Mouse (Mus musculus) hindbrain, embryonic 14.5 days (tissue): Measurements from ENCODE around the gene C2cd6. TPM values are rescaled to one million over a fixed set of nuclear protein-coding genes. Genes with fewer than 3 reads are reported as not detected.
A peak's percentile ranks its signal among the peaks of the same experiment; 100 is the strongest.

Experiments used
- ATAC-seq: fragments of 200-750 bp; cut with Nextera tagmentation; 2 replicates; pipeline ENCODE4 v1.8.0; 2017; ENCODE audit warnings: moderate number of reproducible peaks, mild to moderate bottlenecking, moderate TSS enrichment, moderate library complexity; ENCODE audit not compliant: low FRiP score
- DNase-seq: peaks from one replicate; pipeline ENCODE4 v3.0.0-alpha.2; 2015; ENCODE audit warnings: low spot score
- H3K27ac ChIP-seq: fragments of 300-500 bp; sonication (generic); 2 replicates; pipeline ENCODE4 v1.5.1; 2014; ENCODE audit warnings: mild to moderate bottlenecking, moderate library complexity
- H3K27me3 ChIP-seq: fragments of 300-500 bp; sonication (generic); 2 replicates; pipeline ENCODE4 v1.6.1; 2014; ENCODE audit warnings: mild to moderate bottlenecking, low read length, mixed read lengths; ENCODE audit not compliant: control insufficient read depth, insufficient read depth
- H3K36me3 ChIP-seq: fragments of 300-500 bp; sonication (generic); replicated peaks from 2 replicates; pipeline ENCODE4 v1.6.1; 2014; ENCODE audit not compliant: control insufficient read depth, insufficient read depth
- H3K4me1 ChIP-seq: fragments of 300-500 bp; sonication (generic); replicated peaks from 2 replicates; pipeline ENCODE4 v1.6.1; 2014; ENCODE audit warnings: antibody characterized with exemption, low read length, mixed read lengths; ENCODE audit not compliant: control insufficient read depth, insufficient read depth
- H3K4me2 ChIP-seq: fragments of 300-500 bp; sonication (generic); replicated peaks from 2 replicates; pipeline ENCODE4 v1.6.1; 2014; ENCODE audit warnings: mild to moderate bottlenecking, moderate library complexity
- H3K4me3 ChIP-seq: fragments of 300-500 bp; sonication (generic); replicated peaks from 2 replicates; pipeline ENCODE4 v1.5.1; 2014; ENCODE audit warnings: mild to moderate bottlenecking, low read length
- H3K9ac ChIP-seq: fragments of 300-500 bp; sonication (generic); 2 replicates; pipeline ENCODE4 v1.6.1; 2014
- H3K9me3 ChIP-seq: fragments of 300-500 bp; sonication (generic); 2 replicates; pipeline ENCODE4 v1.6.1; 2016; ENCODE audit warnings: low read length; ENCODE audit not compliant: control insufficient read depth
- WGBS: fragments of 180-500 bp; shearing (Covaris S2); extraction: QIAGEN DNeasy Blood & Tissue Kit; methylation state at CpG from one replicate; pipeline ENCODE4 v1.1.7; 2014; 5-methylcytosine and 5-hydroxymethylcytosine counted together
- polyA plus RNA-seq: library from polyadenylated mRNA; unstranded; fragments of >200 nt; fragmentation: Nextera tagmentation; extraction: Ambion mirVana; gene quantifications from 2 replicates; pipeline ENCODE4 v1.2.1, GENCODE M21; 2014

C2cd6 gene
- 4.5 TPM in 1 of 2 replicates, not detected in the other for polyA plus RNA-seq

DNA sequence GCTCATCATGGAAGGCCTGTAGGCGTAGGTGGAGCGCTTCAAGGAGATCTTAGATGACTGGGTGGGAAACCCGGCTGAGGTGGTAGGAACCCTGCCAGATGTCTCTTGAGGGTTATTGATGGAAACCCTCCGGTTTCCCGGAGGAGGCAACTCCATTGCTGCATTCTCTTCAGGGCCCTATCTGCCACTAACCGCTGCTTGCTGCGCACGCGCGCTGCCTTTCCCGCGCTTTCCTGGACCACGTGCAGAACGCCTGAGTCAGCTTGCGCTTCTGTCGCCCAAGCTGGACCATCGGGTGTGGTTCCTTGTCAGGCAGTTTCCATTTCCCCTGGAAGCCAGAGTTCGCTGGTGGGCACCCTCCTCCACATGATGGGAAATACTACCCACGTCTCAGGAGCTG is at the start of gene C2cd6:
C2cd6 (minus strand) TSS at position 196 of the 400 bp plus-strand sequence.
- 93% methylated on average over 19 of the region's 19 CpGs for WGBS
- no peak for ATAC-seq

DNA sequence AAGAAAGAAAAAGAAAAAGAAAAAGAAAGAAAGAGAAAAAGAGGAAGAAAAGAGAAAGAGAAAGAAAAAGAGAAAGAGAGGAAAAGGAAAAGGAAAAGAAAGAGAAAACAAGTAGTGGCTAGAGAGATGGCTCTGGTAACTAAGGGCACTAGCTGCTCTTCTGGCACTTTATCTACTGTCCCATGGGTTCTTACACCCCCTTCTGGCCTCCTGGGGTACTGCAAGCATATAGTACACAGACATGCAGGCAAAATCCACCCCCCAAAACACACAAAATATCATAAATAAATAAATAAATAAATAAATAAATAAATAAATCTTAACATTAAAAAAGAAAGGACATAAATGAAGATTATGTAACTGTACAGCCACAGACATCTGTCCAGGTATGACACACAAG is 48.1 kb upstream of the C2cd6 start:
- H3K36me3 ChIP-seq, result no peaks in the 10 kb centered on the region

More for the DNA sequence above, at the start of gene C2cd6:
- H3K36me3 ChIP-seq, result 0 out of 2 replicates have a peak, but pooled peaks cover 10% of the 10 kb centered on the region
- H3K9ac ChIP-seq, result no peak within 1 kb of the TSS
- DNase-seq, result no peak
- no peaks in the 10 kb centered on the region for H3K27me3 ChIP-seq
- no peaks in the 10 kb centered on the region for H3K4me1 ChIP-seq
- H3K4me2 ChIP-seq, result no peak within 1 kb of the TSS
- no peak within 1 kb of the TSS for H3K27ac ChIP-seq
- no peak within 1 kb of the TSS for H3K4me3 ChIP-seq
- no peaks in the 10 kb centered on the region for H3K9me3 ChIP-seq

DNA sequence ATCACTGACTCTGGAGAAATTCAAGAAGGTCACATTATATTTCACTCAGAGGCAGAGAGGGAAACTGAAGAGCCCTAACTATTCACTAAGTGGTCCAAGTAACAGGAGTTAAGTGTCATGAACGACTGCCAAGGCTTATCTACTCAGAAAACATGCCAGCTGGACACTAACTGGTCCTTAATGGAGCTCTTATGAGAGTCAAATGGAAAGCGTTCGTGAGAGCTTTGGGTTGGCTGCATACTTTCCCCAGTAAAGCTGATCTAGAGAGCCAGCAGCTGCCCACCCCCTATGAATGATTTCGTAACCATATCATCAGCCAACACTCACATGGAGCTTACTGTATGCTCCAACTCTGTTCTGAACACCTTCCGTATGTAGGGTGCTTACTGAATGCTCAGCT is 39.7 kb upstream of the C2cd6 start:
- no peak overlapping the region for H3K9ac ChIP-seq
- no peaks in the 10 kb centered on the region for H3K9me3 ChIP-seq
- no peak overlapping the region for H3K4me2 ChIP-seq
- WGBS, result 85% methylated on average over 5 of the region's 5 CpGs
- no peak overlapping the region for H3K27ac ChIP-seq
- H3K27me3 ChIP-seq, result no peaks in the 10 kb centered on the region
- H3K4me3 ChIP-seq, result no peak overlapping the region
- ATAC-seq (no peak), DNase-seq (no peak)
- no peaks in the 10 kb centered on the region for H3K36me3 ChIP-seq
- H3K4me1 ChIP-seq, result no peaks in the 10 kb centered on the region

More for the DNA sequence above, 48.1 kb upstream of the C2cd6 start:
- Histone ChIP-seq H3K4me3 (no peak overlapping the region), H3K4me2 (no peak overlapping the region), H3K27ac (no peak overlapping the region), H3K27me3 (no peaks in the 10 kb centered on the region), H3K4me1 (no peaks in the 10 kb centered on the region), H3K9ac (no peak overlapping the region), H3K9me3 (no peaks in the 10 kb centered on the region)
- ATAC-seq (no peak), DNase-seq (peak; percentile 58)

DNA sequence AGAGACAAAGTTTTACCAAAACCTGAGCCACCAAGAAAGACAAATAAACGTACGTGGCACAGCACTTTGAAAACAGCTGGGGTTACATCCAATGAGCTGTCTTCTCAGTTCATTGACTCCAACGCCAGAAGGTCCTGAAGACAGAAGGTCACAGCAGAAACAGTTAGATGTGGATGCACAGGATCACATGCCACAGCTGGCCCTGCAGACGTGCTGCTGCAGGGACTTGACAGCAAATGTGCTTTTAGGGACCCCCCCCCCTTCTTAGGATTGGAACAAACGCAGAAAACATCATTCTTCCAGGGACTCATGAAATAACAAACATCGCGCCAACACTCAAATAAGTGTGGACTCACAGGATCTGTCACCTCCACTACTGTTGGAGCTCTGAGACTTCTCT is 34.2 kb upstream of the C2cd6 start:
- no peak overlapping the region for H3K27ac ChIP-seq
- DNase-seq (no peak), ATAC-seq (no peak)
- H3K36me3 ChIP-seq, result no peaks in the 10 kb centered on the region
- H3K4me3 ChIP-seq, result no peak overlapping the region
- no peak overlapping the region for H3K4me2 ChIP-seq
- H3K4me1 ChIP-seq, result no peaks in the 10 kb centered on the region
- no peak overlapping the region for H3K9ac ChIP-seq
- H3K9me3 ChIP-seq, result no peaks in the 10 kb centered on the region
- no peaks in the 10 kb centered on the region for H3K27me3 ChIP-seq
- 79% methylated on average over 7 of the region's 7 CpGs for WGBS

DNA sequence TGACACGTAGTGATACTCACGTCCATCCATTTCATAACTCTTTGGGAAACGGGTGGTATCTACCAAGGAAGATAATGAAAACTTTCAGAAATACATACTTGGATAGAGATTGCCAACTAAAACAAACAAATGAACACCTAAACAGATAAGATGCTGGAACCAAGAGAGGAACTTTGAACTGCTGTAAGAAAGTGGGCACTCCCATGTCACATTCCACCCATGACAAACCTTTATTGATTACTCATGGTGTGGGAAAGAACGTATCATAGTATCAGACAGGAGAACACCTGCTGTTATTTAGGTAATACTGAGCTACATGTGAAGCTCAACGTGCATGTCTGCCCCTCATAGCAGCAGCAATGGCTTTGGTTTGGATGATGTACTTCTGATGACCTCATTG is 30.9 kb upstream of the C2cd6 start:
- Histone ChIP-seq H3K4me3 (no peak overlapping the region), H3K27ac (no peak overlapping the region), H3K4me2 (no peak overlapping the region), H3K9me3 (no peaks in the 10 kb centered on the region), H3K27me3 (no peaks in the 10 kb centered on the region), H3K36me3 (no peaks in the 10 kb centered on the region), H3K4me1 (no peaks in the 10 kb centered on the region), H3K9ac (no peak overlapping the region)
- no peak for DNase-seq
- ATAC-seq, result no peak
- 79% methylated on average over 5 of the region's 5 CpGs for WGBS

DNA sequence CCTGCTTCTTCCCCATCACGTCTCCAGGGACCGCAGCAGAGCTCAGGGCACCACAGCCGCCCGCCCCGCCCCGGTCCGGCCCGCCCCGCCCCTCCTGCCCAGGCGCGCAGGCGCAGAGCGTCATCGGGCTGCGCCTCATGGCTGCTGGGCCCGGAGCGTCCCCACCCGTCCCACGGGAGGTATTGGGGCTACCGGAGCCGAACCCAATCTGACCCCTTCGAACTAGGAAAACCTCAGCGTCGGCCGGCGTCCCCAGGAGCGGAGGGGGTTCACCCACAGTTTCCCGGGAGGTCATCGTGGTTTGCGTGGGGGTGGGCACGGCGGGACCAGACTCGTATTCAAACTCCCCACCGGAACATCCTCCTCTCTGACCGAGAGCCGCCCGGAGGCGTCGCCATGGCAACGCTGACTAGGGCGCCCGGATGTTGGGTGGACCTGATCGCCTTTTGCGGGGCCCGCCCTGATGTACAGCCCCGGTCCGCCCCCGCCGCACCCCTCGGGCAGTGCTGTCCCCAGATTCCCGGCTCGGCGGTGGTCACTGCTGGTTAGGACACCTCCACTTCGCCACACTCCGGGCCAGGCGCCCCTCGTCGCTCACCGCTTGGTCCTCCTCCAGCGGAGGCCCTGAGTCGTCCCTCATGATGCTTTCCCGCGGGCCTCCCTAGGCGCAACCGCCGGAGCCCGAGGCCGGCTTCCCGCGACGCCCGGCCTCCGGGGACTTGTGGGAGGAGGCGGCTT is 25.2 kb upstream of the C2cd6 start, which contains the start of gene Tmem237:
Tmem237 (minus strand) TSS at position 689 of the 738 bp plus-strand sequence.
- H3K4me3 ChIP-seq, result peak within 1 kb of the TSS; percentile 74
- H3K4me1 ChIP-seq, result 0 out of 2 replicates have a peak, but pooled peaks cover 6% of the 10 kb centered on the region
- H3K4me2 ChIP-seq, result peak within 1 kb of the TSS; percentile 94
- H3K27me3 ChIP-seq, result no peaks in the 10 kb centered on the region
- DNase-seq (peak; percentile 93), ATAC-seq (peak; percentile 98)
- no peaks in the 10 kb centered on the region for H3K9me3 ChIP-seq
- under 1% methylated on average over 71 of the region's 74 CpGs for WGBS
- H3K27ac ChIP-seq, result peak within 1 kb of the TSS; percentile 93
- peaks cover 21% of the 10 kb centered on the region for H3K36me3 ChIP-seq
- peak within 1 kb of the TSS; percentile 97 for H3K9ac ChIP-seq

DNA sequence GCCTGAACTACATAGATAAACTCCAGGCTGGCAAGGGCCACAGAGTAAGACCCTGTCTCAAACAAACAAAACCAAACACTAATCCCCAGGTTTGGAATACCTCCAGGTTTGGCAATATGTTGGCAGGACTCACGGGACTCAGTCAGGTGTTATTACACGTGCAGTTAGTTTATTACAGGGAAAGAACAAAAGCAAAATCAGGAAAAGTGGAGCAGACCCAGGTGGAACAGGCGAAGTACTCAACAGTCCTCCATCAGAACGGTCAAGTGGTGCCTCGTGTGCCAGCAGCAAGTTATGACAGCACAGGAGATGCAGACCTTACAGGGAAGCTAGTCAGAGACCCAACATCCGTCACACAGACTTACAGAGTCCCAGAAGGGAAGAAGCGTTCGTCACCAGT is 15.8 kb upstream of the C2cd6 start:
- no peak for ATAC-seq
- no peak for DNase-seq
- Histone ChIP-seq H3K4me3 (no peak overlapping the region), H3K9ac (no peak overlapping the region), H3K27me3 (no peaks in the 10 kb centered on the region), H3K27ac (no peak overlapping the region), H3K9me3 (no peaks in the 10 kb centered on the region), H3K4me1 (no peaks in the 10 kb centered on the region), H3K36me3 (peaks cover 90% of the 10 kb centered on the region), H3K4me2 (no peak overlapping the region)
- WGBS, result 88% methylated on average over 8 of the region's 8 CpGs

DNA sequence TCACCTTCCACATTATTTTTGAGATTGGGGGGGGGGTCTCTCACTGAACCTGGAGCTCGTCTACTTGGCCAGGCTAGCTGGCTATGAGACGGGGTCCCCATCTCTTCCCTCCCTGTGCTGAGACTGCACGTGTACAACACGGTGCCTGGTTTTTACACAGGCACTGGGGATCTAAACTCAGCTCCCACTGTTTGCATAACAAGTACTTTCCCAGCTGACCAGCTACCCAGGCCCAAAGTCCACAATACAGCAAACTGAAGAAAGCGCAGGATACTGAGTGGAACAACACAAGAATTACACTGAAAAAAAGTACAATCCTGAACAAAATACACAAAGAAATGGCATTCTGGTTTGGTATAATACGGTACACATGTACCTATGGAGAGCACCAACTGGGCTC is 7.4 kb upstream of the C2cd6 start:
- no peak overlapping the region for H3K9ac ChIP-seq
- peaks cover 58% of the 10 kb centered on the region for H3K36me3 ChIP-seq
- no peak overlapping the region for H3K4me3 ChIP-seq
- H3K27ac ChIP-seq, result no peak overlapping the region
- H3K4me2 ChIP-seq, result no peak overlapping the region
- no peaks in the 10 kb centered on the region for H3K4me1 ChIP-seq
- H3K27me3 ChIP-seq, result no peaks in the 10 kb centered on the region
- no peaks in the 10 kb centered on the region for H3K9me3 ChIP-seq
- ATAC-seq (no peak), DNase-seq (no peak)
- 88% methylated on average over 6 of the region's 6 CpGs for WGBS

DNA sequence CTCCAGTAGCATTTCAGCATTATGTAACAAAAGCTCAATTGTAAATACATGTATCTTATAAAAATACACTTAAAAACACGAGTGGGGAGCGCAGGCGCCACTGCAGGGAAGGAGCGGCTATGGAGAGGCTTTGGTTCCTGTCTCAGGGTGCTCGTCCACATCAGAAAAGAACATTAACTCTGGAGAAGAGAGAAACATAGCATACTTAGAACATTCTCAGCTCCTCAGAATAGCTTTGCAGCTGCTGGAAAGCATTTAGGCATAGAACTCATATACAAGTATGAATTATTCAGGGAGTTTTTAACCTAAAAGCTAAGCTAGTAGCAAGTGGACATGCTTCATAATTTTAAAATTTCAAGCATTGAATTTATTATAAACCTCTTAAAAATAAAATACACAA is 6.3 kb upstream of the C2cd6 start:
- Histone ChIP-seq H3K9me3 (no peaks in the 10 kb centered on the region), H3K36me3 (peaks cover 49% of the 10 kb centered on the region), H3K4me3 (no peak overlapping the region), H3K4me2 (no peak overlapping the region), H3K27ac (no peak overlapping the region), H3K27me3 (no peaks in the 10 kb centered on the region), H3K4me1 (no peaks in the 10 kb centered on the region), H3K9ac (no peak overlapping the region)
- DNase-seq (no peak), ATAC-seq (no peak)
- WGBS, result 89% methylated on average over 5 of the region's 5 CpGs
